Mouse (Mus musculus) 3134 (cell line): ENCODE data around the gene Cerkl.
A peak's percentile ranks its signal among the peaks of the same experiment; 100 is the strongest.

Source experiments
- DNase-seq: peaks from one replicate; pipeline ENCODE4 v3.0.0-alpha.2; 2011; ENCODE audit warnings: low spot score; ENCODE audit not compliant: insufficient read length; ENCODE audit errors: extremely low read depth

Cerkl gene

GRCm38 (mm10) chr2:79378346-79379086 lies 78.1 kb downstream of the Cerkl start:
- no peak for DNase-seq

GRCm38 (mm10) chr2:79372486-79373200 lies 83.9 kb downstream of the Cerkl start:
- DNase-seq = peak; percentile 19

GRCm38 (mm10) chr2:79372154-79372467 lies 84.5 kb downstream of the Cerkl start:
- no peak for DNase-seq

DNA sequence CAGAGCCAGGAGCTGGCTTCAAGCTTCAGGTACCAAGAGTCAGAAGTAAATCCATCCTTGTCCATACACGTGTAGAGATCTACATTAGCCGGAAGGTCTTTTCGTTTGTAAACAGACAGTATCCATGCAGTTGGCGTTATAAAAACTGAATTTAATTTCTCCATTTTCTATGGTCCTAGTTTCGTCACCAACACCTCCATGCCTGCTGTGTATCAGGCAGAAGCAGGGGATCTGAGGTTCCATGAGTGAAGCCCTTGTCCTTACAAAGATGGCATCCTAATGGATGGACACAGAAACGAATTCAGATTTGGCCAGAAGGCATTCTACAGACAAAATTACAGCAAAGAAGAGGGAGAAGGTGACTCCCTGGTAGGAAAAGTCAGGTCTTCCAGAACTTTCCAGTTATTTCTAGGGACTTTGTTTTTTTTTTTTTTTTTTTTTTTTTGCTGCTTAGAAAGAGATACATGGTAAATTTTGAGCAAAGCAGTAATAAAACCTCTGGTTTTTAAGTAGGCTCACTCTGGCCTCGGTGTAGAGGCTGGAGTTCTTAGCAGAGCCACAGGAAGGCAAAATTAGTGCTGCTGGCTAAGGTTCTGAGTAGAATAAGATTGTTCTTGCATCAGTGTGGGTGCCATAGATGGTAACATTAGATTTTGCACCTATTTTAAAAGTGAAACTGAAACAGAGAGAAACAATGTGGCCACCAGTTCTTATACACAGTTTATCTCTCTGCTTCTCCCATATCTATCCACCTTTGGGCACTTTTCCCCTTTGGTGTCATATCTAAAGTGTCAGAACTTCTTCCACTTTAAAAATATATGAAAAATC lies 85.0 kb downstream of the Cerkl start:
- DNase-seq = no peak

DNA sequence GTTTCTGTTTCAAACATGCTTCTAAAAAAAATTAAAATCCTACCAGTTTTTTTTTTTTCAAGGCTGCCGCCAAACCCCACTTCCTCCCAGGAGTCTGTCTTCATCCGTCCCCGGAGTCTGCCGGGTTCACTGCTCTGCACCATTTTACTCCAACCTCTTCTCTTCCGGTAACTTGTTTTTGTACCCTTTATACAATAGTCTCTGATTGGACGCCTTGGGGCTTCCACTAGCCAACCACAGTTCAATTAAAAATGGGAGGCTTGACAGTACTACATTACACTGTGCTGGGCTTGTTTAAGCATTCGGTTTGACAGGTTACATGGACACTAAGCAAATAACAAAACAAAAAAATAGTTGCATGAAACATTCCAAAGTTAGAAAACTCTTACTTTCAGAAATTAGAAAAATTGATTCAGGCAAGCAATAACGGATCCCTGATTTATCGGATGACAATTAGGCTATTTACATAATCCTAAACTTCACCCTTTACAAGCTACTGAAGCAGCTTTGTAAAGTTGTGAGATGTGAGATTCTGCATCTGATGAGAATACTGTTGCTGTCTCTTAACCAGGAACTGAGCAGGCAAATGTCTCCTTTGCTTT lies 85.8 kb downstream of the Cerkl start:
- no peak for DNase-seq

DNA sequence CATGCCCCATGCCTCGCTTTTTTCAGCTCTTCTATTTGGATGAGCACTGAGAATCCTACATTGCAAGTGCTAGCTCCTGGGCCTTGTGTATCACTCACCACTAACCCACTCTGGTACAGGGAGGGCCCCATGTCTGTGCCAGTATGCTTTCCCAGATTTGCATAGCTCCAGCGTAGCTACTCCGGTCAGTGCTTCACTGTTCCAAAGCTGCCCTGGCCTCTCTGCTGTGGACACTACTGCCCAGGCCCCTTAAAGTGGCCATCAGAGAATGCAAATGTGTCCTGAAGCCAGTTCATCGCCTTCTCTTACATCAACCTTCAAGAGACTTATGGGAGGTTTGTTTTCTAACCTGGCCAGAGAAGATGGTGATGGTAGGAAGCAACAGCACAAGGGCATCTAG lies 86.7 kb downstream of the Cerkl start:
- no peak for DNase-seq

DNA sequence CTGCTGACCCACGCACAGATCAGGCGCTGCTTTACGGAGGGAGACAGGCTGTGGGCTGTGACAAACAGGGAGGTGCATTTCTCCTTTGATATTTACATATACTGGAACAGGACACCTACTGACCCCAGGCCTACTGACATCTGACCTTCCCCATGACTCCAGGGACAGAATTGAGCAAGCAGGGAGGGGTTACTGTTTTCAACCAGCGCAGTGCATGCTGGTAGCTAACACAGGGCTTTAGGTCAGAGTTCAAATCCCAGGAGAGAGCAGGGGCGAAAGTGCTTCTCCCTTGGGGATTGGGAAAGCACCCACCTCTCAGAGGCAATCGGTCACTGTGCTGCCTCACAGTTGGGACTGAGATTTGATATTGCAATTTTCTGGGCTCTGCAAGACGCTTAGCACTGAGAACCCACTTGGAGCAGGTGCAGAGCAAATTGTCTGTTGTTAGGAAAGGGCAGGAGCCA lies 87.5 kb downstream of the Cerkl start:
- no peak for DNase-seq

DNA sequence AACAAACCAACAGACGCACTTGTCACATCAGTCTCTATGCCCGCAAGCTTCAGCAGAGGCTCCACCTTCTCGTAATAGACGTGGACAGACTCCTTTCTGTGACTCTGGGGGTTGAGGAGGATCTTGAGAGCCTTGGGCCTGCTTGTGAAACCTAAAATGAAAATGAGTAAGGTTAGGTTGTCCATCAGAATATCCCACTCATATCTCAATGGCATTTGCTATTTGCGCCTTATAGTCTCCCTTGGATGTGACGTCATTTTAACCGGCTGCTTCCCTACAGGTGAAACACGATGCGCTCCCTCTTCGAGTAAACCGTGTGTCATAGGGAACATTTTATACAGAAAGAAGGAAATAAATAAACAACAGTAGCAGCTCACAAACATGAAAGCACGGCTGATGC lies 87.9 kb downstream of the Cerkl start:
- DNase-seq = no peak

GRCm38 (mm10) chr2:79367451-79368450 lies 88.8 kb downstream of the Cerkl start:
- DNase-seq = no peak

DNA sequence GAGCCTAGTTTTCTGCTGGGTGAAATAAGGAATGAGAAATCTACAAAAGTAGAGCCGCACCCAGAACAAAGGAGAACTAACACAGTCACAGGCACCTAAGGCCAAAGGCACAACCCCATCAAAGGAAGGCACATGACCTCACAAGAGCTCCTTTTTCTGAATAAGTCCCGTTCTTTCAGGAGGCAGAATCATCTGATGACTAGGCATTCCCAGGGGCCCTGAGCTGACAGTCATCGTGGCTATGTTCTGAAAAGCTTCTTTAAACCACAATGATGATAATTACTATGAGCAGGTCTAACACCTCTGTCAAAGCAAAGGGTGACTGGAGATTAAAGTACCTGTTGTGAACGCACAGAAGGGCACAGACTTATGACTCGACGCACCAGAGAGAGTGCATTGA lies 92.7 kb downstream of the Cerkl start:
- DNase-seq = no peak

- DNase-seq = no peak
Observed at GRCm38 (mm10) chr2:79362029-79362428, 94.6 kb downstream of the Cerkl start.

- DNase-seq = no peak
Observed at GRCm38 (mm10) chr2:79357835-79358234, 98.8 kb downstream of the Cerkl start.

DNA sequence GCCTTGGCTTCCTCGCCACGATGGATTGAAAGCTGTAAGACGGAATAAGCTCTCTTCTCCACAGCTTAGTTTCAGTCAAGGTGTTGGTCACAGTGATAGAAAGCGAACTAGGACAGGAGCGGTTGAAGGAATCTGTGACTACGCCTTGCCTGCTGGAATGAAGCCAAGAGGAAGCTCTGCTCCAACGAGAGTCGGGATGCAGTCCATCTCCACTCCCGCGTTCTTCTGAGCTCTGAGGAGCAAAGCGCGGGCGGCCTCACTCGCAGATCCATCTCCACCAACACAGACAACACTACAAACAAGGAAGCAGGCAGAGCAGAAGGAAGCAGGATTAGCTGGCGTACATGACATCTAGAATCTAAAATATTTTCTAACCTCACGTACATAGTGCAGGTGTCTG lies 101.8 kb downstream of the Cerkl start:
- DNase-seq = no peak

DNA sequence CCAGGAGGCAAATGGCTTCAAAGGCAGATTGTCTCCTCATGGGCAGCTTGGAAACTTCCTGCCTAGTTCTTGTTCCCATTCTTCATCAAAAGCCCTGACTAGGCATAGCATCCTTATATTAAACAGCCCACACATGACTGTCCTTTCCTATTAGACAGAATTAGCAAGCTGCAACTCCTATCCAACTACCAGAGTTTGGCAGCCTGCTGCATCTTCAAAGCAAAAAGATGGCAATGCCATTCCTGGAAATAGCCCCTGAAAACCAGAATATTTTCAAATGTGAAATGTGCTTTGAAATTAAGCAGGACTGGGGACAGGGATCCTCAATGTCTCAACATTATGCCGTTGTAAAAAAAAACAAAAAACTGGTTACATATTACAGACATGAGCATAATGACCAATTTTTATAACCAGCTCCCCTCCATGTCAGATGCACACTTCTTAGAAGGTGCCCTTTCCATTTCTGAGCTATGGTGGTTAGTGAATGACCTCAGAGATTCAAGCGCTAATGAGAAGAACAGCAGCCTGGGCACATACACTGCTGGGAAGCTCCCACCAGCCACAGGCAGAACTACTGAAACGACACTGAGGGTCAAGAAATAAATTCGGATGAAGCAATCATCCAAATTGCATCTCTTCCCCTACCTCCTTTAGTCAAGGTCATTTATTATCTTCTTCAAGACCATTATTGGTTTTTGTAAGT lies 104.3 kb downstream of the Cerkl start:
- no peak for DNase-seq

DNA sequence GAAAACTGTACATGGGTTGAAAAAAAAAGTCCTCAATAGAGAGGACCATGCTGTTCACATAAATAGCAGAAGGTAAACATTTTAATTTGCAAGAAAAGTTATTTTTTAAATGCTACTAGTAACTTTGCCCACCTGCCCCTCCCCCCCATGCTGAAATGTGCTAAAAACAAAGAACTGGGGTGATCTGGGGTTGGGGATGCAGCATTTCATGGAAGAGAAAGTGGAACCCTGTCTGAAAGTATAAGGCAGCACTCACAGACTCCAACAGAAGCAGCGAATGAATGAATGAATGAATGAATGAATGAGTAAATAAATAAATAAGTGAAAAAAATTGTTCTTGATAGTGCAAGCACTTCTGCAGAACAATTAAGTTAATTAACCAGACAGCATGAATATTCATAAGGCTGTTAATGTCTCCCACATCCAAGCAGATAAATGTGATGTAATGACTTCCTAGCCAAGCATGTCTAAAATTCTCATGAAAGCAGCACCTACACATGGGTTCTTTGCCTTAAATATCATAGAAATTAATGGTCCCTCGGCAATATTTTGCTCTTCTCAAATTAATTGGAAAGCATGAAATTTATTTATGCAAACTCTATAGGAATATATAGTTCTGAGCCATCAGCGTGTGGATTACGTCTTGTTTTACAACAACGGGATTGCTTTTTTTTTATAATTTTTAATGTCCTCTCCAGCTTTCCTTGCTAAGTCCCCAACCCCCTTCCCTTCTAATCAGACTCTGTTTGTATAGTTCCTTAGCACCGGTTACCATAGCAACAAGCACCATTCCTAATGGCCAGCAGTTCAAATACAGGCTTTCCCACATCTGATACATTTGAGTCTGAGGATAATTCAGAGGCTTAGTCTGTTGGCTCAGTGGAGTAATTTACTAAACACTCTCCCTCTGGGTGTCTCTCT lies 105.1 kb downstream of the Cerkl start:
- DNase-seq = no peak

- no peak for DNase-seq
Observed at GRCm38 (mm10) chr2:79343115-79343514, 113.5 kb downstream of the Cerkl start.

DNA sequence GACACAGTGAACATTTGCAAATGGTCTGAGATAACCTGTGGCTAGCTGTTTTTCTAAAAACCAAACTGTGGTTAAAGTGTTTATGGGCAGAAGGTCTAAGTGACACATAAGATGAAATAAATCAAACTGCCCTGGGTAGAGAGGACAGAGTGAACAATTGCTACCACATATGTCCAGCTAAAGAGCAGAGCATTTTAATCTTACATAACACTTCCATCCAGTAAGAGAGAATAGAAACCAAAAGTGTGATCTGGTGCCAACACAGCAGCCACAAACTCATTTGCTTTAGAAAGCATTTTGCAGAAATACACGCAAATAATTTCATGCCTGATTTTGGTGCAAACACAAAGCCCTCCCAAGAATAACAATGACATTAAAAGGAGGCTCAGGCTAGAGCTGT lies 117.6 kb downstream of the Cerkl start:
- no peak for DNase-seq

- no peak for DNase-seq
Observed at GRCm38 (mm10) chr2:79336141-79336540, 120.4 kb downstream of the Cerkl start.
